Mouse (Mus musculus): Measurements from ENCODE around the gene Afap1l2.
A peak's percentile ranks its signal among the peaks of the same experiment; 100 is the strongest.

Gene Afap1l2

GRCm38 (mm10) chr19:56939826-56940225 lies 68.2 kb downstream of the Afap1l2 start:
- no peak for DNase-seq (ENCODE audit: low spot score in 2 of 2)

- no peak for DNase-seq (ENCODE audit: low spot score in 2 of 2)
Measured at GRCm38 (mm10) chr19:56937911-56938310, 70.1 kb downstream of the Afap1l2 start.

DNA sequence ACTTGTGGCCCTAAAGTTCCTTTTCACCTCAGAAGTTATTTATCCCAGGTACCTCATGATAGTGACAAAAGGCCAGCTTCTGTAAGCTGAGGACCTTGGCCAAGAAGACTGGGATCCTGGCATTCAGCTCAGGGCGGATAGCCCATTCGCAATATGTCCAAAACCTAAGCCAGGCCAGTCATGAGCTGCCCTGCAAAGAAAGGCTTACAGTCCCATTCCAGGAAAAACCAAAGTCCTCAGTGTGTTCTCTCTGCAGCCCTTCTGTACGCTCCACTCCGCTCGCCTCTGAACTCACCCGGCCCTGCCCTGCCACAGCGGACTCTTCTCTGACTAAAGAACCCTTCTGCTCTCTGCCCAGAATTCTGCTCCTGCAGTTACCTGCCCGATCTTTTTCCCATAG lies 71.8 kb downstream of the Afap1l2 start:
- DNase-seq (ENCODE audit: low spot score in 2 of 2) = no peak

DNA sequence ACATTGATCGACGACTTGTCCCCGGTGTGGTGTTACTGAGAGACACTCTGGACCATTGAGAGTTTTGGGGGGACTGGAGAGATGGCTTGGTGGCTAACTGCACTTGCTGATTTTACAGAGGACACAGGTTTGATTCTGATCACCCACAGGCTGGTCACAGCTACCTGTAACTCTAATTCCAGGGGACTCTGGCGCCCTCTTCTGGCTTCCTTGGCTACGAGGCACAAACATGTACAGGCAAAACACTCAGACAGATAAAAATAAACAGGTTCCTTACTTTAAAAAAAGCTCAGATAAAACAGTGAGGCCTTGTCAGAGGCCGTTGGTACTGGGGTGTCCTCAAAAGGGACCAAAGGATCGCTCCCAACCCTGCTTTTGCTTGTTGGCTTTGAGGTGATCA lies 72.3 kb downstream of the Afap1l2 start:
- no peak for DNase-seq (ENCODE audit: low spot score in 2 of 2)

GRCm38 (mm10) chr19:56935111-56935510 lies 72.9 kb downstream of the Afap1l2 start:
- DNase-seq (ENCODE audit: low spot score in 2 of 2) = no peak

- DNase-seq (ENCODE audit: low spot score in 2 of 2) = no peak
Measured at GRCm38 (mm10) chr19:56933800-56934199, 74.2 kb downstream of the Afap1l2 start.

GRCm38 (mm10) chr19:56930029-56930428 lies 78.0 kb downstream of the Afap1l2 start:
- no peak for DNase-seq (ENCODE audit: low spot score in 2 of 2)

- DNase-seq (ENCODE audit: low spot score in 2 of 2) = no peak
Measured at GRCm38 (mm10) chr19:56929392-56929791, 78.6 kb downstream of the Afap1l2 start.

DNA sequence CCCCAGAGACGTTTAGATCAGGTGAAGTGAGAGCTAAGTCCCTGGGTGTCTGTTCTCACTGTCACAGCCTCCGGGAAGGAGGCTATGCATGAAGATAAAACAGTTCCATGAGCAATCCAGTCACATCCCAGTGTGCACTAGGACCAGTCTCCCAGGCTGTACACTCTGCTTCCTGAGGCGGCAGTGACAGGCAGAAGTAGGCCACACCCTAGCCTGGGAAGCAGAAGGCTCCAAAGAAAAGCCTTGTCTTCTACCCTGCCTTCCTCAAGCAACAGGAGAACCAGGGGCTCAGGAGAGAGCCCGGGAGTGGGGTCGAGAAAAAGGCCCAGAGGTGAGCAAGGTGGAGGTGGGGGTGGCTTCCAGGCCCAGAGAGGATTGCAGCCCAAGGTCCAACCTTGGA lies 86.3 kb downstream of the Afap1l2 start:
- no peak for DNase-seq (ENCODE audit: low spot score in 2 of 2)

DNA sequence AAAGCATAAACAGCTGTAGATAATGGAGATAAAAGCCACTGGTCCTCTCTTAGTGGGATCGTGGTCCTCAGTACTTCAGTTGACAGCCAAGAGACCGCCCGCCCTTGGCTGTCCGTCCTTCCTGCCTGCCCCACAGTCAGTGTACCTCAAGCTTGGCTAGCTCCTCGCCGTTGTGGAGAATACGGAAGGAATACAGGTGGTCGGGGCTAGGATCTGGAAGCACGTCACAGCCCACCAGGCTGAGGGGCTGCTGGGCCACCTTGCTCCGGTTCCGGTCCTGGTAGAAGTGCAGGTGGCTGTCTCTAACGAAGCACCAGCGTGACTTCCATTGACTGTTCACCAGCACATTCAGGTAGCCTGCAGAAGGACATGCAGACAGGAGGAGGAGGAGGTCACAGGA lies 87.8 kb downstream of the Afap1l2 start:
- no peak for DNase-seq (ENCODE audit: low spot score in 2 of 2)

- peak; percentile 17 to 53 for DNase-seq (ENCODE audit: low spot score in 2 of 2)
Measured at GRCm38 (mm10) chr19:56919628-56920027, 88.4 kb downstream of the Afap1l2 start.

DNA sequence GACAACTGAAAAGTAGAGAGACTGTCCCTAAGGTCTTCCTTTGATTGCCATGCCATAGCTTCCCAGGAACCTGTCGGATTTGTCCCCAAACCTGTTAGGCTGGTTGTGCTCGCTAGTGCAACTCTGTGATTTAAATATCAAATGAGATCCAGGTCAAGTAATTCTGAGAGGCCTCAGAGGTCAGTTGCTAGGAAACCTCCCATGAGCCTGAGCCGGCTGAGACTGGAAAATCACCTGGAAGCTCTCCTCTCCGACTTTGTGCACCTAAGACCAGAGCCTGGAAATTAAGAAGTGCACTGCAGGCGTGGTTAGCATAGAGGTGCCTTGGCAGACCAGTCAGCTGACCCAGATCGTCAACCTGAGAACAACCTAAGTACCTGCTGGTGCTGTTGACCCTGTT lies 92.9 kb downstream of the Afap1l2 start:
- no peak for DNase-seq (ENCODE audit: low spot score in 2 of 2)

- DNase-seq (ENCODE audit: low spot score in 2 of 2) = no peak
Measured at GRCm38 (mm10) chr19:56914658-56915057, 93.4 kb downstream of the Afap1l2 start.

DNA sequence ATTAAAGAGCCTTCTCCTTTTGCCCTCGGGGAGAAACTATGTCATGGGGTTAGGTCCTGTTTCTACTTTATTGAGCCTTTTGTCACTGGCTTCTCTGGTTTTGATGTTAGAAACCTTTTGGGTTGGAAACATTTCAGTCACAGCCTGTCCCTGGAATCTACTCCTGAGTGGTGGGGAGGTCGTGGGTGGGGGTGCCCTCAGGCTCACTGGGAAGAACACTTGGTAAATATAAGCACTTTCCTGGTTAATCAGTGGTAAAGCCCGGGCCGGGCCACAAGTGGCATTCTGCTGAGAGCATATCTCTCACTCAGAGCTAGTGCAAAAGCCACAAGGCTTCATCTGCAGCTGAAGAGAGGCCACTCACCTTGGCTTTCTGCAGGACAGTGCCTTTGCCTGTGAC lies 94.3 kb downstream of the Afap1l2 start:
- DNase-seq (ENCODE audit: low spot score in 2 of 2) = no peak

- no peak for DNase-seq (ENCODE audit: low spot score in 2 of 2)
Measured at GRCm38 (mm10) chr19:56910561-56910960, 97.5 kb downstream of the Afap1l2 start.

- DNase-seq (ENCODE audit: low spot score in 2 of 2) = no peak
Measured at GRCm38 (mm10) chr19:56908472-56909270, 99.4 kb downstream of the Afap1l2 start.

GRCm38 (mm10) chr19:56907850-56908249 lies 100.2 kb downstream of the Afap1l2 start:
- DNase-seq (ENCODE audit: low spot score in 2 of 2) = no peak

DNA sequence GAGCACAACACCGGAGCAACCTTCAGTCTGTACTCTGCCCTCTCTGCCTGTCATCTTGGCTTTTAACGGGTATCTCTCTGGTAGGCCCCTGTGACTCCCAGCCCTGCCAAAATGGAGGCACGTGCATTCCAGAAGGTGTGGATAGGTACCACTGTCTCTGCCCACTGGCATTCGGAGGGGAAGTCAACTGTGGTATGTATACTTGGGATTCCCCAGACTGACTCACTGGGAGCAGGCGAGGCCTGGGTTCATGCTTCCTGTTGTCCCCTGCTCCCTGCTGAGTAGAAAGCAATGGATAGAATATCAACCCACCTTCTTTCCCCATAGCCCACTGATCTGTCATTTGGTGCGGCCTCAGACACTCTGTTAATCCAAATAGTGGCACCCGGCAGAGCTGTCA lies 102.6 kb downstream of the Afap1l2 start:
- DNase-seq (ENCODE audit: low spot score in 2 of 2) = no peak

DNA sequence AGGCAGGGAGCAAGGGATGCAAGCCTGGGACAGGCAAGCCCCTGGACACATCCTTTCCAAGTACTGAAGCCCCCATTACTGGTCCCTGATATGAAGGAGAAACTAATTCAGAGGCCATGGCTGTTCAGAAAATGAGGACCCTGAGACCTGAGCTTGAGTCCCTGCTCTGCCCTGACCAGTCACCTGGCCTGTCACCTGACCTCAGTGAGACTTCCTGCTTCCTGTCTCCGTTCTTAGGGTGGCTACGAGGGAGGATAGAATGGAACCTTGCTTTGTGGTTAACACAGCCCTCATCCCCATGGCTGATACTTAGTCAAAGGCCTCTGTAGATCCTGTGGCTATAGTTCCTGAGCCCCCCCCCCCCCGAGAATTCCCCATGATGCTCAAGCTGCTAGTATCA lies 103.9 kb downstream of the Afap1l2 start:
- DNase-seq (ENCODE audit: low spot score in 2 of 2) = no peak

DNA sequence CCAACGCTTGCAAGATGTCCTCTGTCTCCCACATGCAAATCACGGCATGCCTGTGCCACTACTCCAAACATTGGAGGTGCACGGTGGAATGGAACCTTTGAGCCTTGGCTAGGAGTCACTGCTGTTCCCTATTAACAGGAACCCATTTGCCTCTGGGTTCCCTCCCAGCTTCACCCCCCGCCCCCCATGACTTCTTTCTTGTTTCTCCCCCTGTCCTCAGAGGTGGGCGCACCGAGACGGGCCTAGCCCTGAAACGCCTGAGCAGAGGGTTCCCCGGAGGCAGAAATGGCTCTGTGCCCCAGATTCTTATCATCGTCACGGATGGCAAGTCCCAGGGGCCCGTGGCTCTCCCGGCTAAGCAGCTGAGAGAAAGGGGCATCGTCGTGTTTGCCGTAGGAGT lies 110.4 kb downstream of the Afap1l2 start:
- DNase-seq (ENCODE audit: low spot score in 2 of 2) = no peak

- no peak for DNase-seq (ENCODE audit: low spot score in 2 of 2)
Measured at GRCm38 (mm10) chr19:56893326-56893725, 114.7 kb downstream of the Afap1l2 start.

- no peak for DNase-seq (ENCODE audit: low spot score in 2 of 2)
Measured at GRCm38 (mm10) chr19:56892586-56892985, 115.4 kb downstream of the Afap1l2 start.

DNA sequence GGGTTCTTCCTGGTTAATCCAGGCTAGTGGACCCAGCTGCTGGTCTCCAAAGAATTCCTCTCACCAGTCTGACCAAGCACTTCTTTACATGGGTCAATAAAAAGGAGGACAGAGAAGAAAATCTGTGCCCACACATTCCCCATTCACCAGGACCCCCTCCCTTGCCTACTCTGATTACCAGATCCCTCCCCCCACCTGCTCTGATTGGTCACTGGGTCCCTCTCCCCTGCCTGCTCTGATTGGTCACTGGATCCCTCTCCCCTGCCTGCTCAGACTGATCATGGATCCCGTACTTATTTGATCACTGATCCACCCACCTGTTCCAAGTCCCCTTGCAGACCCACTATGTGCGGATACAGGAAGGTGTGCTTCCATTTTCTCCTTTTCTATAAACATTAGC lies 116.6 kb downstream of the Afap1l2 start:
- DNase-seq (ENCODE audit: low spot score in 2 of 2) = no peak

DNA sequence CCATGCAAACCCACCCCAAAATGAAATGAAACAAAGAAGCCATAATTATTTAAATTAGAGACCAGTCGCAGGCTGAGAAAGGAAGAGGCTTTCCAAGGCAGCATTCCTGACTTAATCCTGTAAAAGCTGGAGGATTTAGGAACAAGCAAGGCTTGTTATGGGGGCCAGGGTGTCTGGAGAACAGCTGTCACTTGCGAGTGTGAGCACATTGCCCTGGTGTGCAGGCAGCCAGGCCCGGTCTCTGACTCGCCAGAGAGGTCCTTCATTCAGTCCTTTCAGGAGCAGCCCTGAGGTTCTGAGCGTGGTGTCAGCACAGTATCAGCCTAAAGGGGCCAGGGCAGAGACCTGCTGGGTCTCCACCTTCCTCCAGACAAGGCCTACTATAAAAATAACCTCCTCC lies 119.4 kb downstream of the Afap1l2 start:
- DNase-seq (ENCODE audit: low spot score in 2 of 2) = no peak
